Comparison of ENCODE assay signal across 25 mouse cellular contexts in genomic region chr4:93450831-93451230, GRCm38 (mm10).
"Had no signal": no experiment of that assay in that cellular context is flagged by ENCODE, and none has a peak within 500 bp of the region (broad histone marks: within the 10 kb centered on the region; RNA-seq: fewer than 3 reads in every experiment).

No protein-coding gene starts in this region.

- H3K4me3 ChIP-seq: gastrocnemius, adult 2 months; heart, embryonic 10.5 days; heart, embryonic 12.5 days; hindbrain, embryonic 10.5 days; hindbrain, embryonic 12.5 days; intestine, embryonic 15.5 days; layer of hippocampus, adult 2 months; left cerebral cortex, adult 2 months; limb, embryonic 10.5 days; limb, embryonic 12.5 days had no signal

- H3K9ac ChIP-seq: heart, embryonic 12.5 days; hindbrain, embryonic 12.5 days; hindbrain, embryonic 14.5 days; intestine, embryonic 15.5 days; limb, embryonic 12.5 days had no signal

- H3K9me3 ChIP-seq: heart, embryonic 10.5 days; heart, embryonic 12.5 days; hindbrain, embryonic 10.5 days; hindbrain, embryonic 12.5 days; intestine, embryonic 15.5 days; limb, embryonic 10.5 days; limb, embryonic 12.5 days had no signal

- H3K4me2 ChIP-seq: heart, embryonic 12.5 days; hindbrain, embryonic 12.5 days; hindbrain, embryonic 14.5 days; intestine, embryonic 15.5 days; limb, embryonic 12.5 days had no signal

- H3K27ac ChIP-seq: gastrocnemius, adult 2 months; heart, embryonic 10.5 days; hindbrain, embryonic 10.5 days; hindbrain, embryonic 12.5 days; hindbrain, embryonic 14.5 days; intestine, embryonic 15.5 days; layer of hippocampus, adult 2 months; left cerebral cortex, adult 2 months; limb, embryonic 10.5 days; limb, embryonic 12.5 days had no signal

- H3K27me3 ChIP-seq: heart, embryonic 12.5 days; hindbrain, embryonic 12.5 days; intestine, embryonic 15.5 days; limb, embryonic 12.5 days had no signal

- ATAC-seq: hindbrain, embryonic 16.5 days; inflammation-experienced regulatory T-cells, adult 6 months; intestine, embryonic 15.5 days; intestine, postnatal 0 days had no signal

- H3K4me1 ChIP-seq: heart, embryonic 10.5 days; heart, embryonic 12.5 days; hindbrain, embryonic 10.5 days; hindbrain, embryonic 12.5 days; intestine, embryonic 15.5 days; limb, embryonic 10.5 days; limb, embryonic 12.5 days had no signal

- DNase-seq: gastrocnemius, adult 2 months; gastrocnemius, postnatal 10 days; gastrocnemius, postnatal 25 days; heart, adult 18-20 months; heart, postnatal 10 days; heart, postnatal 4 days; kidney, adult 18-20 months; kidney, adult 8-10 months; kidney, postnatal 10 days; kidney, postnatal 25 days; kidney, postnatal 4 days; liver had no signal

- H3K36me3 ChIP-seq: heart, embryonic 10.5 days; heart, embryonic 12.5 days; hindbrain, embryonic 10.5 days; hindbrain, embryonic 12.5 days; intestine, embryonic 15.5 days; limb, embryonic 10.5 days; limb, embryonic 12.5 days had no signal
